Mouse (Mus musculus) hindbrain, postnatal 0 days (tissue): ENCODE data around the gene Tenm3. TPM values are rescaled to one million over a fixed set of nuclear protein-coding genes. Genes with fewer than 3 reads are reported as not detected.

Experiments
- ATAC-seq: fragments of 200-750 bp; cut with Nextera tagmentation; 2 replicates; pipeline ENCODE4 v1.8.0; 2017; ENCODE audit warnings: mild to moderate bottlenecking, moderate TSS enrichment, moderate library complexity
- DNase-seq: peaks from one replicate; pipeline ENCODE4 v3.0.0-alpha.2; 2015; ENCODE audit warnings: low spot score
- H3K27ac ChIP-seq: fragments of 300-500 bp; sonication (generic); 2 replicates; pipeline ENCODE4 v1.5.1; 2014; ENCODE audit warnings: mild to moderate bottlenecking
- H3K27me3 ChIP-seq: fragments of 300-500 bp; sonication (generic); 2 replicates; pipeline ENCODE4 v1.6.1; 2014; ENCODE audit warnings: low read length, mixed read lengths; ENCODE audit not compliant: insufficient read depth
- H3K36me3 ChIP-seq: fragments of 300-500 bp; sonication (generic); 2 replicates; pipeline ENCODE4 v1.6.1; 2014; ENCODE audit warnings: low read length, mixed read lengths; ENCODE audit not compliant: insufficient read depth
- H3K4me1 ChIP-seq: fragments of 300-500 bp; sonication (generic); 2 replicates; pipeline ENCODE4 v1.6.1; 2014; ENCODE audit warnings: antibody characterized with exemption, low read length, mixed read lengths; ENCODE audit not compliant: insufficient read depth
- H3K4me2 ChIP-seq: fragments of 300-500 bp; sonication (generic); 2 replicates; pipeline ENCODE4 v1.6.1; 2014; ENCODE audit warnings: low read depth, mild to moderate bottlenecking, low read length, moderate library complexity, mixed read lengths
- H3K4me3 ChIP-seq: fragments of 300-500 bp; sonication (generic); 2 replicates; pipeline ENCODE4 v1.5.1; 2014; ENCODE audit warnings: low read length
- H3K9ac ChIP-seq: fragments of 300-500 bp; sonication (generic); replicated peaks from 2 replicates; pipeline ENCODE4 v1.6.1; 2014; ENCODE audit warnings: mild to moderate bottlenecking, low read length, moderate library complexity, mixed read lengths
- H3K9me3 ChIP-seq: fragments of 300-500 bp; sonication (generic); 2 replicates; pipeline ENCODE4 v1.6.1; 2016; ENCODE audit warnings: low read length, mixed read lengths
- CTCF ChIP-seq: IDR thresholded peaks from 2 replicates; pipeline ENCODE4 v1.5.1; 2016; ENCODE audit warnings: antibody characterized with exemption, control low read depth, low read depth
- WGBS: fragments of 180-500 bp; shearing (Covaris S2); extraction: QIAGEN DNeasy Blood & Tissue Kit; methylation state at CpG from one replicate; pipeline ENCODE4 v1.1.7; 2014; 5-methylcytosine and 5-hydroxymethylcytosine counted together
- polyA plus RNA-seq: library from polyadenylated mRNA; unstranded; fragments of >200 nt; fragmentation: Nextera tagmentation; extraction: Ambion mirVana; gene quantifications from 2 replicates; pipeline ENCODE4 v1.2.1, GENCODE M21; 2015
- total RNA-seq: library from RNA; depleted of rRNA; stranded (reverse); fragments of >200 nt; gene quantifications from 2 replicates; pipeline ENCODE4 v1.2.3, GENCODE M21; 2014

Gene Tenm3
- total and polyA plus RNA-seq, 2 experiments from 2014 or later, result 21.3 to 151 TPM

- Histone ChIP-seq H3K9me3 (no peaks in the 10 kb centered on the region), H3K36me3 (no peaks in the 10 kb centered on the region), H3K4me2 (no peak overlapping the region), H3K4me1 (no peaks in the 10 kb centered on the region; the same call in 1 of the 2 replicates), H3K27ac (no peak overlapping the region), H3K4me3 (no peak overlapping the region), H3K9ac (no peak overlapping the region), H3K27me3 (no peaks in the 10 kb centered on the region)
- no peak for TF ChIP-seq CTCF
- no peak for ATAC-seq
- 80% methylated on average over 10 of the region's 10 CpGs for WGBS
- no peak for DNase-seq
Measured at GRCm38 (mm10) chr8:48507719-48508501, 335.8 kb downstream of the Tenm3 start.

- no peaks in the 10 kb centered on the region for H3K27me3 ChIP-seq
- H3K4me3 ChIP-seq, result no peak overlapping the region
- 72% methylated on average over 5 of the region's 5 CpGs for WGBS
- DNase-seq (no peak), ATAC-seq (no peak)
- 0 out of 2 replicates have a peak, but pooled peaks cover 2% of the 10 kb centered on the region for H3K4me1 ChIP-seq
- no peak overlapping the region for H3K27ac ChIP-seq
- H3K9me3 ChIP-seq, result no peaks in the 10 kb centered on the region
- TF ChIP-seq CTCF, result no peak
- no peak overlapping the region for H3K9ac ChIP-seq
- no peak overlapping the region for H3K4me2 ChIP-seq
- no peaks in the 10 kb centered on the region for H3K36me3 ChIP-seq
Measured at GRCm38 (mm10) chr8:48492491-48492890, 351.3 kb downstream of the Tenm3 start.

GRCm38 (mm10) chr8:48490635-48491165, 353.1 kb downstream of the Tenm3 start:
- ATAC-seq, result no peak
- Histone ChIP-seq H3K27ac (no peak overlapping the region), H3K36me3 (no peaks in the 10 kb centered on the region), H3K9ac (no peak overlapping the region), H3K4me3 (no peak overlapping the region), H3K9me3 (no peaks in the 10 kb centered on the region), H3K4me1 (0 out of 2 replicates have a peak, but pooled peaks cover 2% of the 10 kb centered on the region), H3K27me3 (no peaks in the 10 kb centered on the region), H3K4me2 (no peak overlapping the region)
- no peak for TF ChIP-seq CTCF
- no peak for DNase-seq
- 74% methylated on average over 6 of the region's 6 CpGs for WGBS

- H3K4me1 ChIP-seq, result 0 out of 2 replicates have a peak, but pooled peaks cover 2% of the 10 kb centered on the region
- 77% methylated on average over 18 of the region's 18 CpGs for WGBS
- no peaks in the 10 kb centered on the region for H3K27me3 ChIP-seq
- no peak for TF ChIP-seq CTCF
- ATAC-seq (no peak), DNase-seq (no peak)
- H3K9ac ChIP-seq, result no peak overlapping the region
- H3K9me3 ChIP-seq, result no peaks in the 10 kb centered on the region
- no peak overlapping the region for H3K4me2 ChIP-seq
- no peak overlapping the region for H3K4me3 ChIP-seq
- no peaks in the 10 kb centered on the region for H3K36me3 ChIP-seq
- H3K27ac ChIP-seq, result no peak overlapping the region
Measured at GRCm38 (mm10) chr8:48489936-48490634, 353.7 kb downstream of the Tenm3 start.

- Histone ChIP-seq H3K9ac (no peak overlapping the region), H3K27ac (no peak overlapping the region), H3K9me3 (no peaks in the 10 kb centered on the region), H3K4me2 (no peak overlapping the region), H3K4me3 (no peak overlapping the region), H3K4me1 (0 out of 2 replicates have a peak, but pooled peaks cover 2% of the 10 kb centered on the region), H3K36me3 (no peaks in the 10 kb centered on the region), H3K27me3 (no peaks in the 10 kb centered on the region)
- 80% methylated on average over 4 of the region's 4 CpGs for WGBS
- no peak for DNase-seq
- no peak for TF ChIP-seq CTCF
- no peak for ATAC-seq
Measured at GRCm38 (mm10) chr8:48489417-48489816, 354.3 kb downstream of the Tenm3 start.

GRCm38 (mm10) chr8:48488809-48489208, 354.9 kb downstream of the Tenm3 start:
- ATAC-seq, result no peak
- TF ChIP-seq CTCF, result no peak
- 68% methylated on average over 7 of the region's 7 CpGs for WGBS
- H3K36me3 ChIP-seq, result no peaks in the 10 kb centered on the region
- 0 out of 2 replicates have a peak, but pooled peaks cover 2% of the 10 kb centered on the region for H3K4me1 ChIP-seq
- DNase-seq, result no peak
- H3K4me3 ChIP-seq, result no peak overlapping the region
- H3K27me3 ChIP-seq, result no peaks in the 10 kb centered on the region
- H3K9me3 ChIP-seq, result no peaks in the 10 kb centered on the region
- no peak overlapping the region for H3K9ac ChIP-seq
- H3K27ac ChIP-seq, result no peak overlapping the region
- no peak overlapping the region for H3K4me2 ChIP-seq

GRCm38 (mm10) chr8:48484143-48484542, 359.6 kb downstream of the Tenm3 start:
- H3K9ac ChIP-seq, result no peak overlapping the region
- no peak for ATAC-seq
- no peaks in the 10 kb centered on the region for H3K27me3 ChIP-seq
- no peaks in the 10 kb centered on the region for H3K9me3 ChIP-seq
- no peak for DNase-seq
- H3K27ac ChIP-seq, result no peak overlapping the region
- H3K4me2 ChIP-seq, result no peak overlapping the region
- no peak for TF ChIP-seq CTCF
- H3K4me3 ChIP-seq, result no peak overlapping the region
- no peaks in the 10 kb centered on the region; the same call in 1 of the 2 replicates for H3K4me1 ChIP-seq
- H3K36me3 ChIP-seq, result no peaks in the 10 kb centered on the region
- WGBS, result 56% methylated on average over 5 of the region's 5 CpGs
